Mouse (Mus musculus) CH12F3 (cell line): ENCODE results near the gene Anxa2.

ENCODE experiments used
- in situ Hi-C: fragments of 300-500 bp; cut with MboI; formaldehyde crosslinking; loops from 2 replicates; pipeline ENCODE4 v1.14.3; 2020; ENCODE audit warnings: low sequenced_read_pairs

The Anxa2 gene

GRCm38 (mm10) chr9:69502504-69502903 is 49.1 kb downstream of the Anxa2 start:
- in situ Hi-C loops: loop anchor here (25.0 kb wide), 2 partner anchors 285 to 585 kb away; no protein-coding TSS in a partner anchor

GRCm38 (mm10) chr9:69505611-69506010 is 52.2 kb downstream of the Anxa2 start:
- in situ Hi-C loops: loop anchor here (25.0 kb wide), 2 partner anchors 282 to 582 kb away; no protein-coding TSS in a partner anchor

GRCm38 (mm10) chr9:69507206-69507605 is 53.8 kb downstream of the Anxa2 start:
- in situ Hi-C loops: loop anchor here (25.0 kb wide), 2 partner anchors 280 to 580 kb away; no protein-coding TSS in a partner anchor

- in situ Hi-C loops: loop anchor here (25.0 kb wide), 2 partner anchors 279 to 579 kb away; no protein-coding TSS in a partner anchor
Measured at GRCm38 (mm10) chr9:69508016-69508415, 54.6 kb downstream of the Anxa2 start.

- in situ Hi-C loops: loop anchor here (25.0 kb wide), 2 partner anchors 275 to 575 kb away; no protein-coding TSS in a partner anchor
Measured at GRCm38 (mm10) chr9:69511881-69512590, 58.6 kb downstream of the Anxa2 start.

- in situ Hi-C loops: loop anchor here (25.0 kb wide), 2 partner anchors 275 to 575 kb away; no protein-coding TSS in a partner anchor
Measured at GRCm38 (mm10) chr9:69512726-69513125, 59.3 kb downstream of the Anxa2 start.

GRCm38 (mm10) chr9:69514206-69514605 is 60.8 kb downstream of the Anxa2 start:
- in situ Hi-C loops: loop anchor here (25.0 kb wide), 2 partner anchors 273 to 573 kb away; no protein-coding TSS in a partner anchor

- in situ Hi-C loops: loop anchor here (25.0 kb wide), 2 partner anchors 272 to 572 kb away; no protein-coding TSS in a partner anchor
Measured at GRCm38 (mm10) chr9:69515416-69515815, 62.0 kb downstream of the Anxa2 start.

GRCm38 (mm10) chr9:69517387-69518035 is 64.1 kb downstream of the Anxa2 start:
- in situ Hi-C loops: loop anchor here (25.0 kb wide), 2 partner anchors 270 to 570 kb away; no protein-coding TSS in a partner anchor
